Mouse (Mus musculus) liver, embryonic 13.5 days (tissue): ENCODE data around the gene Nde1. TPM values are rescaled to one million over a fixed set of nuclear protein-coding genes. Genes with fewer than 3 reads are reported as not detected.

Experiments used
- ATAC-seq: fragments of 200-750 bp; cut with Nextera tagmentation; 2 replicates; pipeline ENCODE4 v1.8.0; 2017; ENCODE audit warnings: low read depth, mild to moderate bottlenecking, moderate number of reproducible peaks, moderate library complexity
- DNase-seq: peaks from one replicate; pipeline ENCODE4 v3.0.0; 2022
- H3K27ac ChIP-seq: fragments of 300-500 bp; sonication (generic); 2 replicates; pipeline ENCODE4 v1.5.1; 2015; ENCODE audit warnings: moderate library complexity, mild to moderate bottlenecking, inconsistent platforms
- H3K27me3 ChIP-seq: fragments of 300-500 bp; sonication (generic); 2 replicates; pipeline ENCODE4 v1.6.1; 2015; ENCODE audit warnings: mild to moderate bottlenecking, inconsistent platforms
- H3K36me3 ChIP-seq: fragments of 300-500 bp; sonication (generic); 2 replicates; pipeline ENCODE4 v1.6.1; 2015; ENCODE audit warnings: mild to moderate bottlenecking, inconsistent platforms
- H3K4me1 ChIP-seq: fragments of 300-500 bp; sonication (generic); replicated peaks from 2 replicates; pipeline ENCODE4 v1.6.1; 2015; ENCODE audit warnings: inconsistent platforms
- H3K4me2 ChIP-seq: fragments of 300-500 bp; sonication (generic); 2 replicates; pipeline ENCODE4 v1.6.1; 2015; ENCODE audit warnings: inconsistent platforms, mild to moderate bottlenecking, moderate library complexity
- H3K4me3 ChIP-seq: fragments of 300-500 bp; sonication (generic); replicated peaks from 2 replicates; pipeline ENCODE4 v1.5.1; 2015; ENCODE audit warnings: mild to moderate bottlenecking, inconsistent platforms
- H3K9ac ChIP-seq: fragments of 300-500 bp; sonication (generic); 2 replicates; pipeline ENCODE4 v1.6.1; 2015; ENCODE audit warnings: mild to moderate bottlenecking, inconsistent platforms
- H3K9me3 ChIP-seq: fragments of 300-500 bp; sonication (generic); replicated peaks from 2 replicates; pipeline ENCODE4 v1.6.1; 2016; ENCODE audit warnings: inconsistent platforms
- WGBS: fragments of 180-500 bp; shearing (Covaris S2); methylation state at CpG from one replicate; pipeline ENCODE4 v1.1.7; 2015; ENCODE audit not compliant: insufficient replicate concordance; 5-methylcytosine and 5-hydroxymethylcytosine counted together
- polyA plus RNA-seq: library from polyadenylated mRNA; unstranded; fragments of >200 nt; fragmentation: Nextera tagmentation; extraction: Ambion mirVana; gene quantifications from 2 replicates; pipeline ENCODE4 v1.2.1, GENCODE M21; 2015

The Nde1 gene
- 55.0 and 58.1 TPM in 2 replicates for polyA plus RNA-seq

GRCm38 (mm10) chr16:14162988-14163416 is at the start of gene Nde1, which contains the start of gene Marf1:
TSS of gene Nde1 (plus strand) at chr16:14163275.
TSS of gene Marf1 (minus strand) at chr16:14163351.
- Histone ChIP-seq H3K4me3 (peak within 1 kb of the TSS; percentile 83), H3K27ac (peak within 1 kb of the TSS; percentile 91), H3K4me1 (peaks cover 67% of the 10 kb centered on the region), H3K9me3 (no peaks in the 10 kb centered on the region), H3K4me2 (peak within 1 kb of the TSS; percentile 81), H3K9ac (peak within 1 kb of the TSS; percentile 92), H3K36me3 (peaks cover 17% of the 10 kb centered on the region), H3K27me3 (no peaks in the 10 kb centered on the region)
- DNase-seq = peak; percentile 92
- under 1% methylated on average over 43 of the region's 43 CpGs for WGBS
- peak; percentile 91 for ATAC-seq

- no peaks in the 10 kb centered on the region for H3K9me3 ChIP-seq
- no peak overlapping the region for H3K27ac ChIP-seq
- WGBS = 60% methylated on average over 2 of the region's 2 CpGs
- no peak overlapping the region for H3K4me3 ChIP-seq
- H3K4me1 ChIP-seq = no peaks in the 10 kb centered on the region; the same call in 1 of the 2 replicates
- H3K27me3 ChIP-seq = no peaks in the 10 kb centered on the region
- ATAC-seq (no peak), DNase-seq (no peak)
- peaks cover 75% of the 10 kb centered on the region for H3K36me3 ChIP-seq
- H3K9ac ChIP-seq = no peak overlapping the region
- H3K4me2 ChIP-seq = no peak overlapping the region
Observed at GRCm38 (mm10) chr16:14117299-14117698, 45.8 kb upstream of the Nde1 start.

- H3K27ac ChIP-seq = no peak overlapping the region
- H3K27me3 ChIP-seq = no peaks in the 10 kb centered on the region
- no peaks in the 10 kb centered on the region for H3K9me3 ChIP-seq
- H3K4me3 ChIP-seq = no peak overlapping the region
- peaks cover 82% of the 10 kb centered on the region for H3K36me3 ChIP-seq
- no peak overlapping the region for H3K9ac ChIP-seq
- no peak overlapping the region for H3K4me2 ChIP-seq
- DNase-seq = no peak
- 88% methylated on average over 5 of the region's 5 CpGs for WGBS
- ATAC-seq = no peak
- no peaks in the 10 kb centered on the region; the same call in 1 of the 2 replicates for H3K4me1 ChIP-seq
Observed at GRCm38 (mm10) chr16:14120941-14121340, 42.1 kb upstream of the Nde1 start.

- H3K36me3 ChIP-seq = peaks cover 84% of the 10 kb centered on the region
- ATAC-seq (no peak), DNase-seq (no peak)
- no peaks in the 10 kb centered on the region; the same call in 1 of the 2 replicates for H3K4me1 ChIP-seq
- H3K4me3 ChIP-seq = no peak overlapping the region
- H3K27ac ChIP-seq = no peak overlapping the region
- 88% methylated on average over 7 of the region's 7 CpGs for WGBS
- H3K27me3 ChIP-seq = no peaks in the 10 kb centered on the region
- no peak overlapping the region for H3K9ac ChIP-seq
- no peak overlapping the region for H3K4me2 ChIP-seq
- H3K9me3 ChIP-seq = no peaks in the 10 kb centered on the region
Observed at GRCm38 (mm10) chr16:14121563-14121962, 41.5 kb upstream of the Nde1 start.

GRCm38 (mm10) chr16:14122586-14122985 is 40.5 kb upstream of the Nde1 start:
- DNase-seq = no peak
- no peak for ATAC-seq
- no peak overlapping the region for H3K27ac ChIP-seq
- H3K27me3 ChIP-seq = no peaks in the 10 kb centered on the region
- no peak overlapping the region for H3K4me3 ChIP-seq
- H3K9ac ChIP-seq = no peak overlapping the region
- H3K36me3 ChIP-seq = peaks cover 83% of the 10 kb centered on the region
- no peaks in the 10 kb centered on the region; the same call in 1 of the 2 replicates for H3K4me1 ChIP-seq
- no peak overlapping the region for H3K4me2 ChIP-seq
- H3K9me3 ChIP-seq = no peaks in the 10 kb centered on the region

GRCm38 (mm10) chr16:14123901-14124300 is 39.2 kb upstream of the Nde1 start:
- H3K36me3 ChIP-seq = peaks cover 89% of the 10 kb centered on the region
- WGBS = 83% methylated on average over 2 of the region's 2 CpGs
- ATAC-seq = no peak

GRCm38 (mm10) chr16:14124709-14125108 is 38.4 kb upstream of the Nde1 start:
- H3K4me3 ChIP-seq = no peak overlapping the region
- no peak overlapping the region for H3K9ac ChIP-seq
- WGBS = 90% methylated on average over 7 of the region's 7 CpGs
- ATAC-seq (no peak), DNase-seq (no peak)
- H3K36me3 ChIP-seq = peaks cover 95% of the 10 kb centered on the region
- H3K27me3 ChIP-seq = no peaks in the 10 kb centered on the region
- no peak overlapping the region for H3K4me2 ChIP-seq
- no peaks in the 10 kb centered on the region for H3K4me1 ChIP-seq
- H3K9me3 ChIP-seq = no peaks in the 10 kb centered on the region
- H3K27ac ChIP-seq = no peak overlapping the region

More at GRCm38 (mm10) chr16:14123901-14124300, 39.2 kb upstream of the Nde1 start:
- H3K27me3 ChIP-seq = no peaks in the 10 kb centered on the region
- no peaks in the 10 kb centered on the region for H3K4me1 ChIP-seq
- no peaks in the 10 kb centered on the region for H3K9me3 ChIP-seq
- DNase-seq = no peak
- no peak overlapping the region for H3K9ac ChIP-seq
- no peak overlapping the region for H3K4me2 ChIP-seq
- H3K4me3 ChIP-seq = no peak overlapping the region
- no peak overlapping the region for H3K27ac ChIP-seq

GRCm38 (mm10) chr16:14125253-14125652 is 37.8 kb upstream of the Nde1 start:
- Histone ChIP-seq H3K4me3 (no peak overlapping the region), H3K9me3 (no peaks in the 10 kb centered on the region), H3K36me3 (peaks cover 97% of the 10 kb centered on the region), H3K27me3 (no peaks in the 10 kb centered on the region), H3K27ac (no peak overlapping the region), H3K4me2 (no peak overlapping the region), H3K4me1 (no peaks in the 10 kb centered on the region), H3K9ac (no peak overlapping the region)
- DNase-seq (no peak), ATAC-seq (no peak)
- 80% methylated on average over 1 of the region's 1 CpGs for WGBS

GRCm38 (mm10) chr16:14128977-14129376 is 34.1 kb upstream of the Nde1 start:
- no peaks in the 10 kb centered on the region for H3K27me3 ChIP-seq
- H3K27ac ChIP-seq = no peak overlapping the region
- H3K36me3 ChIP-seq = peaks cover 96% of the 10 kb centered on the region
- no peak overlapping the region for H3K4me2 ChIP-seq
- no peak overlapping the region for H3K4me3 ChIP-seq
- ATAC-seq = no peak
- H3K9ac ChIP-seq = no peak overlapping the region
- H3K9me3 ChIP-seq = no peaks in the 10 kb centered on the region
- no peak for DNase-seq
- H3K4me1 ChIP-seq = no peaks in the 10 kb centered on the region

GRCm38 (mm10) chr16:14130796-14131195 is 32.3 kb upstream of the Nde1 start:
- DNase-seq (no peak), ATAC-seq (no peak)
- Histone ChIP-seq H3K9me3 (no peaks in the 10 kb centered on the region), H3K36me3 (peaks cover 97% of the 10 kb centered on the region), H3K27me3 (no peaks in the 10 kb centered on the region), H3K4me2 (no peak overlapping the region), H3K4me3 (no peak overlapping the region), H3K27ac (no peak overlapping the region), H3K4me1 (no peaks in the 10 kb centered on the region), H3K9ac (no peak overlapping the region)
- 87% methylated on average over 7 of the region's 7 CpGs for WGBS

GRCm38 (mm10) chr16:14131376-14131775 is 31.7 kb upstream of the Nde1 start:
- Histone ChIP-seq H3K27ac (no peak overlapping the region), H3K4me3 (no peak overlapping the region), H3K9me3 (no peaks in the 10 kb centered on the region), H3K27me3 (no peaks in the 10 kb centered on the region), H3K4me1 (no peaks in the 10 kb centered on the region), H3K36me3 (peaks cover 98% of the 10 kb centered on the region), H3K9ac (no peak overlapping the region), H3K4me2 (no peak overlapping the region)
- no peak for DNase-seq
- WGBS = 84% methylated on average over 3 of the region's 3 CpGs
- ATAC-seq = 0 out of 2 replicates have a peak, but pooled peaks have one; percentile 12

- peak; percentile 53 for ATAC-seq
- Histone ChIP-seq H3K27ac (no peak overlapping the region), H3K27me3 (no peaks in the 10 kb centered on the region), H3K36me3 (peaks cover 99% of the 10 kb centered on the region), H3K4me1 (no peaks in the 10 kb centered on the region), H3K9ac (no peak overlapping the region), H3K4me3 (no peak overlapping the region), H3K9me3 (no peaks in the 10 kb centered on the region), H3K4me2 (no peak overlapping the region)
- DNase-seq = no peak
- WGBS = 69% methylated on average over 5 of the region's 5 CpGs
Observed at GRCm38 (mm10) chr16:14131838-14132237, 31.2 kb upstream of the Nde1 start.
